Mouse (Mus musculus): ENCODE measurements around the gene Tada2b.

Tada2b gene

GRCm38 (mm10) chr5:36479735-36480134 is 4.3 kb downstream of the Tada2b start:
- no peak for DNase-seq (ENCODE audit: low spot score)

GRCm38 (mm10) chr5:36478540-36479420 is 5.3 kb downstream of the Tada2b start:
- DNase-seq (ENCODE audit: low spot score): no peak

- no peak for DNase-seq (ENCODE audit: low spot score)
Observed at GRCm38 (mm10) chr5:36477486-36477885, 6.6 kb downstream of the Tada2b start.

- no peak for DNase-seq (ENCODE audit: low spot score)
Observed at GRCm38 (mm10) chr5:36474283-36474682, 9.8 kb downstream of the Tada2b start.

- no peak for DNase-seq (ENCODE audit: low spot score)
Observed at GRCm38 (mm10) chr5:36472876-36473655, 11.0 kb downstream of the Tada2b start.

GRCm38 (mm10) chr5:36471206-36471605 is 12.9 kb downstream of the Tada2b start:
- DNase-seq (ENCODE audit: low spot score): no peak

- no peak for DNase-seq (ENCODE audit: low spot score)
Observed at GRCm38 (mm10) chr5:36465889-36466288, 18.2 kb downstream of the Tada2b start.

- DNase-seq (ENCODE audit: low spot score): peak; percentile 87
Observed at GRCm38 (mm10) chr5:36464709-36465661, 19.1 kb downstream of the Tada2b start, which contains the start of gene Grpel1. Gene Grpel1, plus strand, starts transcription at chr5:36464998.

- DNase-seq (ENCODE audit: low spot score): no peak
Observed at GRCm38 (mm10) chr5:36463391-36463790, 20.7 kb downstream of the Tada2b start.

- DNase-seq (ENCODE audit: low spot score): peak; percentile 48
Observed at GRCm38 (mm10) chr5:36462810-36463209, 21.3 kb downstream of the Tada2b start.

GRCm38 (mm10) chr5:36461231-36461630 is 22.9 kb downstream of the Tada2b start:
- no peak for DNase-seq (ENCODE audit: low spot score)

GRCm38 (mm10) chr5:36460712-36461111 is 23.4 kb downstream of the Tada2b start:
- no peak for DNase-seq (ENCODE audit: low spot score)

- no peak for DNase-seq (ENCODE audit: low spot score)
Observed at GRCm38 (mm10) chr5:36458926-36459325, 25.2 kb downstream of the Tada2b start.

GRCm38 (mm10) chr5:36457706-36458105 is 26.4 kb downstream of the Tada2b start:
- DNase-seq (ENCODE audit: low spot score): no peak

GRCm38 (mm10) chr5:36452821-36453220 is 31.3 kb downstream of the Tada2b start:
- no peak for DNase-seq (ENCODE audit: low spot score)

GRCm38 (mm10) chr5:36451872-36452389 is 32.2 kb downstream of the Tada2b start:
- DNase-seq (ENCODE audit: low spot score): no peak

- DNase-seq (ENCODE audit: low spot score): no peak
Observed at GRCm38 (mm10) chr5:36451119-36451518, 33.0 kb downstream of the Tada2b start.

- no peak for DNase-seq (ENCODE audit: low spot score)
Observed at GRCm38 (mm10) chr5:36449710-36450358, 34.3 kb downstream of the Tada2b start.

GRCm38 (mm10) chr5:36447872-36448271 is 36.2 kb downstream of the Tada2b start:
- DNase-seq (ENCODE audit: low spot score): no peak

GRCm38 (mm10) chr5:36446166-36446890 is 37.8 kb downstream of the Tada2b start:
- DNase-seq (ENCODE audit: low spot score): no peak

Measured in ovary, postnatal 10 days (tissue).